Mouse (Mus musculus) hindbrain, embryonic 15.5 days (tissue): ENCODE measurements at regions not wholly inside any gene's neighbourhood (a gene's known extent, or its start where the extent isn't known, plus 50 kb on each side); places are given as distances from the start of the nearest gene placed in this dataset.
A peak's percentile ranks its signal among the peaks of the same experiment; 100 is the strongest.

Source experiments
- ATAC-seq: fragments of 200-750 bp; cut with Nextera tagmentation; 2 replicates; pipeline ENCODE4 v1.8.0; 2017; ENCODE audit warnings: low read depth, moderate number of reproducible peaks, moderate TSS enrichment; ENCODE audit not compliant: low FRiP score
- H3K27ac ChIP-seq: fragments of 300-500 bp; sonication (generic); replicated peaks from 2 replicates; pipeline ENCODE4 v1.5.1; 2015; ENCODE audit warnings: mild to moderate bottlenecking, inconsistent platforms
- H3K27me3 ChIP-seq: fragments of 300-500 bp; sonication (generic); 2 replicates; pipeline ENCODE4 v1.6.1; 2015; ENCODE audit warnings: control low read depth, inconsistent platforms
- H3K36me3 ChIP-seq: fragments of 300-500 bp; sonication (generic); 2 replicates; pipeline ENCODE4 v1.6.1; 2015; ENCODE audit warnings: control low read depth, inconsistent platforms
- H3K4me1 ChIP-seq: fragments of 300-500 bp; sonication (generic); replicated peaks from 2 replicates; pipeline ENCODE4 v1.6.1; 2015; ENCODE audit warnings: control low read depth, inconsistent platforms
- H3K4me2 ChIP-seq: fragments of 300-500 bp; sonication (generic); 2 replicates; pipeline ENCODE4 v1.6.1; 2015; ENCODE audit warnings: moderate library complexity, mild to moderate bottlenecking, inconsistent platforms
- H3K4me3 ChIP-seq: fragments of 300-500 bp; sonication (generic); 2 replicates; pipeline ENCODE4 v1.5.1; 2015; ENCODE audit warnings: mild to moderate bottlenecking, inconsistent platforms
- H3K9ac ChIP-seq: fragments of 300-500 bp; sonication (generic); 2 replicates; pipeline ENCODE4 v1.6.1; 2015; ENCODE audit warnings: inconsistent platforms
- H3K9me3 ChIP-seq: fragments of 300-500 bp; sonication (generic); 2 replicates; pipeline ENCODE4 v1.6.1; 2016; ENCODE audit warnings: control low read depth, inconsistent platforms
- WGBS: fragments of 180-500 bp; shearing (Covaris S2); methylation state at CpG from one replicate; pipeline ENCODE4 v1.1.7; 2015; 5-methylcytosine and 5-hydroxymethylcytosine counted together

DNA sequence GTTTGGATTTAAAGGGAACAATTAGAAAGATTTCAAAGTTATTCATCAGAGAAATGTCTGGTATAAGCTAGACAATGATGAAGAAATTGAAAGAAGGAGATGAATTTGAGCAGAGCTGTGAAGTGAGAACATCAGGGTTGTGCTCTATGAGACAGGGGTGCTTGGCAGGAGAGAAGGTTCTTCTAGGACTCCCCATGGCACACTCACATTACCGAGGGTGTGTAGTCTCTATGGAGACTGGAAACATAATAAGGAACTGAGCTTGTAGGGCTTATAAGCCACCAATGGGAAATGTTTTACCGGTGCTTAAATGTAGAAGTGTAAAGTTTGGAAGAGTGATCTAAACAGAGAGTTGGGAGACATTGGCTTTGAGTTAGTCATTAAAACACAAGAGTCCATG lies 889.9 kb downstream of the Stim2 start:
- no peak overlapping the region for H3K4me2 ChIP-seq
- no peaks in the 10 kb centered on the region for H3K27me3 ChIP-seq
- WGBS = 82% methylated on average over 2 of the region's 2 CpGs
- no peak overlapping the region for H3K4me3 ChIP-seq
- no peak overlapping the region for H3K27ac ChIP-seq
- no peaks in the 10 kb centered on the region for H3K9me3 ChIP-seq
- ATAC-seq = no peak
- no peaks in the 10 kb centered on the region for H3K36me3 ChIP-seq
- H3K9ac ChIP-seq = no peak overlapping the region
- no peaks in the 10 kb centered on the region for H3K4me1 ChIP-seq

DNA sequence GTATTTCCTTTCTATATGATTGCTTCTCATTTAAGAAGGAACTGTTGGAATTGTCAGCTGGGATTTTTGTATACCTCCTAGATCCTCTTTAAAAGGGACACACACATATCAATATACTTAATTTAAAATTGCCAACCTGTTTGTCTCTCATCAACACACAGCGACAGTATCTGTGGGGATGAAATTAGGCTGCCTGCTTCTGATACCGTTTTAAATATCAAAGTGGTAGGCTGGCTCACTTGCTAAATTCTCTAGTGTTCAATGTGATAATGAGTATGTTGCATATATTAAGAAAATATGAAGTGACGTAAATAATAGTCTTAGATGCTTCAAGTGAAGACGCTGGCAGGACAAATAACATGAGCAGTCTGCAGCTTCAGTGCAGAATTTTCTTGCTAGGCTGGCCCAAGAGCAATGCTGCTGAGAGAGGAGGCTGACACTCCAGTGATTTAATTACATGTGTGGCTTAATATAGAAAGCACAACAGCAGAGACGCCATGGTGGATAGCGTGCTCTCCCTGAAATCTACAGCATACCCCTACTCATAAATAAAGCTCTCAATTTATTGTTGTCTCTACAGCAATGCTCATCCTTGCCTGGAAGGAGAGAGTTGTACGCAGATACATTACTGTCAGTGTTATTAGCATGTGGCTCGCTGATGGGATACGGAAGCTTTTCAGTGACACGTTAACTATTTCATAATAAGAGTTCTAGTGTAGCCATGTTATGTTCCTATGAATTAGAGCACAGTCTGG lies 896.4 kb downstream of the Stim2 start:
- peak; percentile 77; the same call in 1 of the 2 replicates for ATAC-seq
- peak overlapping the region; percentile 17 for H3K4me3 ChIP-seq
- no peaks in the 10 kb centered on the region for H3K9me3 ChIP-seq
- peak overlapping the region; percentile 65; the same call in 1 of the 2 replicates for H3K27ac ChIP-seq
- no peaks in the 10 kb centered on the region for H3K36me3 ChIP-seq
- 0 out of 2 replicates have a peak, but pooled peaks cover 8% of the 10 kb centered on the region for H3K4me1 ChIP-seq
- H3K27me3 ChIP-seq = no peaks in the 10 kb centered on the region
- peak overlapping the region; percentile 35 for H3K4me2 ChIP-seq
- WGBS = 44% methylated on average over 10 of the region's 10 CpGs
- H3K9ac ChIP-seq = no peak overlapping the region
